Mouse (Mus musculus) R1 (cell line): Measurements from ENCODE around the gene Mpv17.

Source experiments
- DNase-seq: peaks from one replicate; pipeline ENCODE4 v3.0.0-alpha.2; 2018; ENCODE audit warnings: low read depth, low spot score

Mpv17 gene

GRCm38 (mm10) chr5:31183678-31184077, 29.6 kb upstream of the Mpv17 start:
- no peak for DNase-seq

- DNase-seq, result no peak
Observed at GRCm38 (mm10) chr5:31181183-31181770, 27.2 kb upstream of the Mpv17 start.

DNA sequence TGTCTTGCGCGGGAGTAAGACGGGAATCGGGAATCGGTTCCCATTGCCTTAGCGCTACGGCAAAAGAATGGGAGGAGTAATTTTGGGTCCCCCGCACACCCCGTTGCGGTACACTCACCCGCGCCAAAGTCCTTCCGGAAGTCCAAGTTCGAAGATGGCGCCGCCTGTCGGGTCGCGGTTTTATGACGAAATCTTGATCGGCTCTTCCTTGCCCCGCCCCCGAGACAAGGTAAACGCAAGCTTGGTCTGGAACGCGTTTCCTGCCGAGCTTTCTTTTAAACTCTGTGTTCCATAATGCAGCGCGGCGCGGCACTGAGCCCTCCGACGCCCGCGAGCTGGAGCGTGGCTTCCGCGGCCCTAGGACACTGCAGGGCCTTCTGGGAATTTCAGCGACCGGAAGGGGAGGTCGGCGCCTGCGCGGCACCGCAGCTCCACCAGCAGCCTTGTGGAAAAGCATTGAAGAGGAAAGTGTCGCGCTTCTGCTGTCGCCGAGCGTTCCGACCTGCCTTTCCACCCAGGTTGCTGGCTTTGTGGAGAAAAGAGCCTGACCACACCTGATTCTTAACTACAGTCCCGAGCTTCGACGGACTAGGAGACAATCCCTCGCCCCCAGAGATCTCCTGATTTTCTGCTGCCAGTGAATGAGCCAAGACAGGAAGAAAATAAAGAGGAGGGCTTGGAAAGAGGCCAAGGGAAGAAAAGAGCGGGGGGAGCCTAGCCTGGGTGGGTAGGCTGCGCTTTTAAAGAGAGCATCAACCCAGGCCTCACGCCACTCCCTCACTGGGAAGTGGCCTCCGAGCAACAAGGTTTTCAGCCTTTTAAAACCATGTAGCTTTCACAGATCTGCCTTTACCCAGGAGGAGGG, 25.9 kb upstream of the Mpv17 start, which contains the start of the genes Gm29609 and Gtf3c2:
Gene Gm29609, minus strand, starts transcription at position 146 of the 865 bp plus-strand sequence.
Gene Gtf3c2, minus strand, starts transcription at position 379 of the 865 bp plus-strand sequence.
- DNase-seq, result peak; percentile 99

DNA sequence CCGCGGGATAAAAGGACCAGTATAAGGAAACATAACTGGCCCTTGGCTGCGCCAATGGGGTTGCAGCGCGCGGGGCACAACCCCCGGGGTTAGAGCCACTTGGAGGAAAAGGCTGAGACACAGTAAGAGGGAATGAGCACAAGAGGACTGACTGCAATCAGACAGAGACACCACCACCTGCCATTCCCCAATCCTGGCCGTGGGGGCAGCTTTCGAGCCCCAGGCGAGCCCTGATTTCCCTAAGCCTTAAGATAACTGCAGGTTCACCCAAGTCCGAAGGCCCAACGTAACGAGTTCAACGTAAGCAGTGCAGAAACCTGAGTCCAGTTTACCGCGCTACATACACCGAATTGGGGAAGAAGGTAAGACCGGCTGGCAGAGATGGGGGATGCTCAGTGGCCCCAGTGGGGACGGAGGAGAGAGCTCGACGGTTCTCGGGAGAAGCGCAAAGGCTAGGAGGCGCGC, 25.3 kb upstream of the Mpv17 start:
- DNase-seq, result peak; percentile 87

- no peak for DNase-seq
Observed at GRCm38 (mm10) chr5:31168630-31169029, 14.6 kb upstream of the Mpv17 start.

DNA sequence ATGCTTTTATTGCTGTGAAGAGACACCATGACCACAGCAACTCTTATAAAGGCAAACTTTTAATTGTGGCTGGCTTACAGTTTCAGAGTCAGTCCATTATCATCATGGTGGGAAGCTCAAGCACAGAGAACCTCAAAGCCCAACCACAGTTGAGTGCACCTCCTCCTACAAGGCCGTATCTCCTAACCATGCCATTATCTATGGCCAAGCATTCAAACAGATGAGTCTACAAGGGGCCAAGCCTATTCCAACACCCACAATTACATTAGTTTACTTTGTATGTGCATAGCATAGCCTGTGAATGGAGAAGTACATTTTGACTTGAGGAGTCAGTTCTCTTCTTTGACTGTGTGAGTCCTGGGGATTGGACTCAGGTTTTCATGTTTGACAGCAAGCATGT, 10.8 kb upstream of the Mpv17 start:
- DNase-seq, result no peak

- DNase-seq, result no peak
Observed at GRCm38 (mm10) chr5:31162462-31162861, 8.4 kb upstream of the Mpv17 start.

- no peak for DNase-seq
Observed at GRCm38 (mm10) chr5:31153516-31154151, 417 bp downstream of the Mpv17 start.

DNA sequence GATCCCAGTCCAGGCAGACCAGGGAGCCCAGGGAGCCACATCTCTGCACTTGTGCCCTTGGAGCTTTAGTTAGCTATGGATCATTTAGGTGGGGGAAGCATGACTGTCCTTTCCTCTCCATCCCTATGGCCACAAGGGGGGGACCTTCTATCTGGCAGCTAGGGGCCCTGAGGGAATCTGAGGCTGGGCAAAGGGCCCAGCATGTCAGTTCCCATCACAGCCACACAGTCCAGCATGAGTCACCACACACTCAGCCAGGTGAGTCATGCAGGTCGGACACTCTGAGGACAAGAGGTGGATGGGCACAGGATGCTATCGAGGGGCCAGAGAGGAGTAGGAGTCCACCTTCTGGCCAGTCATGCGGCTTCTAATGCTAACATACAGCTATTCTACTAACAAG, 2.3 kb downstream of the Mpv17 start:
- peak; percentile 25 for DNase-seq

- DNase-seq, result no peak
Observed at GRCm38 (mm10) chr5:31149781-31150180, 4.3 kb downstream of the Mpv17 start.

GRCm38 (mm10) chr5:31138968-31139425, 15.1 kb downstream of the Mpv17 start:
- peak; percentile 84 for DNase-seq

- peak; percentile 69 for DNase-seq
Observed at GRCm38 (mm10) chr5:31138241-31138967, 15.6 kb downstream of the Mpv17 start, which contains the start of gene Ucn. Gene Ucn (minus strand): TSS chr5:31138829.

DNA sequence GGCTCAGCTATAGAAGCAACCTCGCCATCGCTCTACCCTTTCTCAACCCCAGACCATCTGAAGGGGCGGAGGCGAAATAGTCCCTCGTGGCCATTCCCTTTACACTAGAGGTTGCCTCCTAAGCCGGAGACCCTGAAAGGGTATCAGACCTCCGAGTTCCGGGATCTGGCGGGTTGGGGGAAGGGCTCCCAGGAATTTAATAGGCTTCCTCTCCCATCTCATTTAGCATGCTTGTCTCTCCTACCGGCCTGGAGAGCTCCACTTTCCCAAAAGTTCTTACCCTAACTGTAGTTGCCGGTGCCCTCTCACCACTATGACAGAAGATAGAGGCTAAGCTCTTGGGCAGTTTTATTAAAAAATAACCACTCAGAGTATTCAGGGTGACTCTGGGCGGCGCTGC, 16.4 kb downstream of the Mpv17 start:
- peak; percentile 52 for DNase-seq

- peak; percentile 43 for DNase-seq
Observed at GRCm38 (mm10) chr5:31136730-31137424, 17.2 kb downstream of the Mpv17 start.

GRCm38 (mm10) chr5:31126050-31126449, 28.0 kb downstream of the Mpv17 start:
- DNase-seq, result peak; percentile 45

- no peak for DNase-seq
Observed at GRCm38 (mm10) chr5:31123481-31123880, 30.6 kb downstream of the Mpv17 start.

- no peak for DNase-seq
Observed at GRCm38 (mm10) chr5:31121111-31121510, 32.9 kb downstream of the Mpv17 start.

DNA sequence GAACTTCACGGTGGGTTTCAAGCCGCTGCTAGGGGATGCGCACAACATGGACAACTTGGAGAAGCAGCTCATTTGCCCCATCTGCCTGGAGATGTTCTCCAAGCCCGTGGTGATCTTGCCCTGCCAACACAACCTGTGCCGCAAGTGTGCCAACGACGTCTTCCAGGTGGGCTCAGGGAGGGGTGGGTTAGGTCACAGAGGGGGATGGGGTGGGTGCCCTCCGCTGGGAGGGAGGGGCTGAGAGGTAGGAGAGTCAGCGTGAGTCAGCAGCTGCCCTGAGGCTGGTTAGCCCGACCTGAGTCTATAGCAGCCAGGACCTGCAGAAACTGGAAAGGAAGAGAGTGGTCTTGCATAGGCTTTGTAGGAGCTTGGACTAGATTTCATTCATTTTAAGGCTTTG, 37.1 kb downstream of the Mpv17 start:
- peak; percentile 61 for DNase-seq

- DNase-seq, result no peak
Observed at GRCm38 (mm10) chr5:31116354-31116753, 37.7 kb downstream of the Mpv17 start, which contains the start of gene Trim54. Gene Trim54 (plus strand): TSS chr5:31116712.

GRCm38 (mm10) chr5:31110781-31111180, 43.3 kb downstream of the Mpv17 start:
- DNase-seq, result peak; percentile 59
